Mouse (Mus musculus) frontal cortex, postnatal 25 days (tissue): Measurements from ENCODE around the gene Bpi.
A peak's percentile ranks its signal among the peaks of the same experiment; 100 is the strongest.

Experiments
- DNase-seq, 2 experiments: peaks; one replicate each; pipeline ENCODE4 v3.0.0; 2022; ENCODE audit warnings: low spot score in 2 of 2

Bpi gene

DNA sequence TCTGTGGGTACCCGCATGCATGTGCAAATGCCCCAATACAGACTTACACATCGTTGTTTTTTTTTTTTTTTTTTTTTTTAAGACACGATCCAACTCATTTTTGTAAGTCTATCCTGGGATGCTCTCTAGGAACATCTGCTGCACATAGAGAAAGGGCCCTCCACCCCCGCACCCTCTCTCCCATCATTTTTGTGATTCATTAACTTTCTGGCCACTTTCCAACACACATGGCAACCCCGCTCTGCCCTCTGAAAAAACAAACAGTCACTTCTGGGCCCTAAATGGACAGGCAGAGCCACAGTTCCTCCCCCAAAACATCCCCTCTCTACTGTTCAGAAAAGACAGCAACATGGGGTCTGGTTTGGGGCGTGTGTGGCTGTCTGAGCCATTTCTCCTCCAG, 27.8 kb downstream of the Bpi start:
- no peak for DNase-seq

DNA sequence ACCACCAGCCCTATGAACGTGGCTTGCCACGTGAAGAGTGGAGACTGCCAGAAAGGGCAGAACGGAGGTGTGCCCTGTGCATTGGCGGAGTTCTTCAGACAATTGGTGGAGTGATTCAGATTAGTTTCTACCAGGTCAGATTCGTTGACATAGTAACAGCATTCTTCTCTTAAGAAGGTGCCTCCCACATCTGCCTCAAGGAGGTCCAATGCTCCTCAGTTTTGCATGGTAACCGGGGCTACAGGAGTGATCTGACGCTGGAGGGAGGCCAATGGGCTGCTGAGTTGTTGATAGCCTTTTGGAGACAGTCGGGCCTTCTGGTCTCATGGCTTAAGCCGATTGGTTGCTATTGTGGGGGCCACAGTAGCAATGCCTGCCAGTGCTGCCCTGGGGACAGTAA, 37.8 kb downstream of the Bpi start:
- DNase-seq, result no peak

DNA sequence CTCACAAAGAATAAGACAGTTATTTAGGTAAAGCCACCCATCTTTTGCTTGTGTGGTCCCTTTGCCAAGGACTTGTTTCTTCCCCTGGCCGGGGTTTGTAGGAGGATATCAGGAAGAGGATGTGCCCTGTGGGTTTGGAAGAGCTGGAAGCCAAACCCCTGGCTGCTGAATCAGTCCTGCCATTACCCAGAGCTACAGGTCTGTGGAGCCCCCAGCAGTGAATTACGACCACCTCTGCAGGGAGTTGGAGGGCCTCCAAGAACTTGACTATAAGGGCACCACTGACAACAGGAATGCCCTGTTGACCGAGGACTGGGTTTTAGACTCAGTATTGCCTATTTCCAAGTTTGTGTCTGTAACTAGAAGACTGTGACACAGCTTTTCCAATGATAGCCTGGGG, 41.3 kb downstream of the Bpi start:
- DNase-seq, result no peak

DNA sequence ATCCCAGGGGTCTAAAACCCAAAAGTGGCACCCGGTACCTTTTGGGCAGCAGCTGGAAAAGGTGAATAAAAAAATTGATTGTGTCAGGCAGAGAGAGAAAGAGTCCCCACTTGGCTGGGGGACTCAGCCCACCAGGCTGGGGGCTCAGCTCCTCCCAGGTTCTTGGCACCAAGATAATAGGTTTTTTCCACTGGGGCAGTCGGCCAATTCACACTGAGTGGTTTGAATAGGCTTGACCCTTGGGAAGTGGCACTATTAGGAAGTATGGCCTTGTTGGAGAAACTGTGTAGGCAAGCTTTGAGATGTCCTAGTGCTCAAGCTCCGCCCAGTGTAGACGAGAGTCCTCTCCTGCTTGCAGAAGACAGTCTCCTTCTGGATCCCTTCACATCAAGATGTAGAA, 41.8 kb downstream of the Bpi start:
- no peak for DNase-seq

DNA sequence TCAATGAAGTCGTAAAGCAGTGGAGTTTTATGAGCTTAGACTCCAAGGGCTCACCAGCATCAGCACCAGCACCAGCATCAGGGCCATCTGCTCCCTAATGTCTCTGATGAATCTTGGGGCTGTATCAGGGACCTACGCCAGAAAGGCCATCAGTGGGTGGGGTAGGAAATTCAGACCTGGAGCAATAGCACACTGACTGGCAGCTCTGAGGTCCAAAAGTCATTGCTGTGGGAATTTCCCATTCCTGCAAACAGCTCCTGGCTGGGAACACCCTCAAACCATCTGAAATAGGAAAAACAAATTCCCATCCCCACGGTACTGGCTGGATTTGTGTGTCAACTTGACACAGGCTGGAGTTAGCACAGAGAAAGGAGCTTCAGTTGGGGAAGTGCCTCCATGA, 44.9 kb downstream of the Bpi start:
- DNase-seq, result no peak

DNA sequence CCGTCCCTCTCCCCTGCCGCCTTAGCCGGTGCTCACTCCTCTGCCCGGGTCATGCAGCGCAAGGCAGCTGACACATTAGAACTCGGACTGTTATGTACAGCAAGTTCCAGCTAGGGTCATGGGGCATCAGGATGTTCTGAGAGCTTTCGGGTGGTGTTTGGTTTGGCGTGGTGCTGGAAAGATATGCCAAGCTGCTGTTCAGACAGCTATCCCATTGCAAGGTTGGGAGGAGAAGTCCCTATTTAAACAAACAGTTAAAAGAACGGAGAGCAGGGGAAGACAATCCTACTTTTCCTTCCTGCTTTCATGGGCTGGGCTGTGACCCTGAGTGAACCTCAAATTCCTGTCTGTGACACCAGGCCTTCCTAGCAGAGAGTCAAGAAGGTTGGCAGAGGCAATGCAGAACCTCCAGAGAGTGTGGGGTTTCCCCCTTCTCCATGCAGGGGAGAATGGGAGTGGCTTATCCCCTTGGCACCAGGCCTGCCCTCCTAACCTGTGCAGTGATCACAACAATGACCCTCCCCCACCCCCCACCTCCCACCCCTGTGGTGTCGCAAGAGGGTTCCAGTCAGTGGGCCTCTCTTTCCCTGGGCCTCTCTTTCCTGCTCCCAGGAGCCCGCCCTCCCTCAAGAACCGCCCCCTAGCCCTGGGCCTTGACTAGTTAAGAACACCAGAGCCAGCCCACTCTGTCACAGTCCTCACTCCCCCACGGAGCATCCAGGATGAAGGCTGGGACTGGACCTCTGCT, 48.2 kb downstream of the Bpi start, which contains the start of gene Lbp:
Gene Lbp, plus strand, starts transcription at position 546 of the 748 bp plus-strand sequence.
- no peak for DNase-seq

DNA sequence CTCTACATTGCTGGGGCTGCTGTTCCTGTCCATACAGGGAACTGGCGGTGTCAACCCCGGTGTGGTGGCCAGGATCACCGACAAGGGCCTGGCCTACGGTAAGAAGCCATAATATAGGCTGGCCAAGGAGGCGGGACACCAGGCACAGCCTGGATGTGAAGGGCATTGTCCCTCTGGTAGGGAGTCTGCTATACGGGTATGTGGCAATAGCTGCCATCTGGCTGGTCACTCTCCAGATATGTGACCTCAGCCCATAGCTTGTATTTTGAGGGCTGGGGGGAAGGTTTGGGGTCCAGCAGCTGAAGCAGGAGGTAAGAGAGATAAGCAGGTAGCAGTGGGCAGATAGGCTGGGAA, 48.8 kb downstream of the Bpi start:
- no peak for DNase-seq

DNA sequence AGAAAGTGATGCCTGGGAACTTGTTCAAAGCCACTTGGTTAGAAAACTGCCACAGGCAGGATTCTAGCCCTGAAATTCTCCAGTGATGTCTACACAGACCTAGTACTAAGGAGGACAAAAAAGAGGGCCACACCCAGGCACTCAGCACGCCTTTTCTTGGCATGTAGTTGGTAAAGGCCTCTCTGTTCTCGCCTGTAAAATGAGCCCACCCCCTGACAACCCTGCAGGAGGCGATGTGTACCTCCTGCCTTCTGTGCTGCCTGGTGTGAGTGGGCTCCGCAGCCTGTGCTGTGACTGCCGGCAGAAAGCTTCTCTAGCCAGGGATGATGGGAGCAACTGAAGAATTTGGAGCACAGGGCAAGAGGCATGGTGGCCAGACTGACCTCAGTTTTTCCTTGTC, 50.4 kb downstream of the Bpi start:
- DNase-seq, result no peak

DNA sequence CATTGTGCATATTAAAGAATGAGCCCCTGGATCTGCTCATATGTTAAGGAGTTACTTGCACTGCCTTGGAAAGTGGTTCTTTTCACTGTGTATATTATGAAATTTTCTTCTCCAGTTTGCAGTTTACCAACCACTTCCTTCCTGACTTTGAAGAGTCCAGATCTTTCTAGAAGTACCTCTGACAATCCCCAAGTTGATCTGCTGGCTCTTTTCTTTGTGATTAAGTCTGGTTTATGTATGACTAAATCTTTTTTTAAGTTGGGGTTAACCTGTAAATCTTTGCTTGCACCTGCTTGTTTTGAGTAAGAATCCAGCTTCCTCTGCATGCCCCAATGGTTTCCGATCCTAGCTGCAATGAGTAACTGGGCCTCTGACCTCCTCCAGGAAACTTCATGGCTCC, 55.2 kb downstream of the Bpi start:
- DNase-seq, result no peak

DNA sequence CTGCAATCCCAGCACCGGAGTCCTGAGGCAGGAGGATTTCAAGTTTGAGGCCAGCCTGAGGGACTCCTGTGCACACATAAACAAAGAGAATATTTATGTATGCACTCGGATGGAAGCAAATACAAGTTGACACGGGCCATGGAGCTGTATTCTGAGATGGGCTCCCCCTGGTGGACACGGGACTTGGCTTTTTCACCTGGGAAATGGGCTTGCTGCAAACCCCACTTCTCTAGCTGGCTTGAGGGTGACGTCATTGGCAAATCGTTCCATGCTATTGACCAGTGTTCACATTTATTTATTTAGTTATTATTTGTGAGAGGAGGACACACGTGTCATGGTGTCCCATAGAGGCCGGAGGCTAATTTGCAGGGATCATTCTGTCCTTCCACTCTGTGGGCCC, 58.5 kb downstream of the Bpi start:
- DNase-seq, result no peak

DNA sequence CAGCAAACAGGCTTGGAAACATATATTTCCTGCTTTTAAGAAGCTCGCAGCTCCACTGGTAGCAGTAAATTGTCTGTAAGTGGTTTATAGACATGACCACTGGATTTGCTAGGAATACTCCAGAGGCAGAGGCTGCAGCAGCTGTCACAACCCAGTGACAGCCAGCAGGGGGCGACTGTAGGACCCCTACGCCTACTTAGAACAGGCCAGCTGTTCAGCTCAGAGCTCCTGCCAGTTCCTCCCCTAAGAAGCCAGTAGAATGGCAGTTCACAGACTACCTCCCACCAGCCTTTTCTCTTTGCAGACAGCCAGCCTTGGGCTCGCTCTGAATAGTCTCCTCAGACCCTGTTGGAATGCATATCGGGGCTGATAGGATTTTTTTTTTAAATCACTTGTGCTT, 59.1 kb downstream of the Bpi start:
- peak; percentile 46 to 52 for DNase-seq

DNA sequence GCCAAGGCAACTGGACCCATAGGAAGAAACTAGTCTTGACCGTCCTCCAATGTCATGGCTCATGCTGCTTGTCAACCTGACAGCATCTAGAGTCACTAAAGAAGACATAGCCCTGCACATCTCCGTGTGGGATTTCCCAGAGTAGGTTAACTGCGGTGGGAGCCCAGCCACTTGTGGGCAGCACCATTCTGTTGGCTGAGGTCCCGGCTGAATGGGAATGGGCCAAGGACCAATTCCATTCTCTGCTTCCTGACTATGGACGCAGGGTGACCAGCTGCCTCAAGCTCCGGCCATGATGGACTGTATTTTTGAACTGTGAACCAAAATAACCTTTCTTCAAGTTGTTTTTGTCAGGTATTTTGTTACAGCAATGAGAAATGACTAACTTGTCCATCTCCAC, 63.7 kb downstream of the Bpi start:
- DNase-seq, result no peak

DNA sequence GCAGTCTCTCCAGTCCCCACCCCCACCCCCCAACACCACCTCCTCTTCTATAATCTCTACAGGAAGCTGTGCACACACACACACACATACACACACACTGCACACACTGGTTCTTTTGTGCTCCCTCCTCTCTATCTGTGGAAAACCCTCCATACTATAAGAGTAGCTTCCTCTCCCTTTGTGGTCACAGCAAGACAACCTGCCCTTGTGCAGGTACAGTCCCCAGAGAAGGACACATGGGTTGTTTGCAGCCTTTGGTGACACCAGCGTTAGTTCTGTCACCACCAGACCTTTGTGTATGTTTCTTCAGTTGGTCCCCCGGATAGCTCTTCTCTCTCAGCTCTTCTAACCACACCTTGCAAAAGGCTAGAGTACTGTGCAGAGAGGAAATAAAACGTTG, 65.0 kb downstream of the Bpi start:
- no peak for DNase-seq

DNA sequence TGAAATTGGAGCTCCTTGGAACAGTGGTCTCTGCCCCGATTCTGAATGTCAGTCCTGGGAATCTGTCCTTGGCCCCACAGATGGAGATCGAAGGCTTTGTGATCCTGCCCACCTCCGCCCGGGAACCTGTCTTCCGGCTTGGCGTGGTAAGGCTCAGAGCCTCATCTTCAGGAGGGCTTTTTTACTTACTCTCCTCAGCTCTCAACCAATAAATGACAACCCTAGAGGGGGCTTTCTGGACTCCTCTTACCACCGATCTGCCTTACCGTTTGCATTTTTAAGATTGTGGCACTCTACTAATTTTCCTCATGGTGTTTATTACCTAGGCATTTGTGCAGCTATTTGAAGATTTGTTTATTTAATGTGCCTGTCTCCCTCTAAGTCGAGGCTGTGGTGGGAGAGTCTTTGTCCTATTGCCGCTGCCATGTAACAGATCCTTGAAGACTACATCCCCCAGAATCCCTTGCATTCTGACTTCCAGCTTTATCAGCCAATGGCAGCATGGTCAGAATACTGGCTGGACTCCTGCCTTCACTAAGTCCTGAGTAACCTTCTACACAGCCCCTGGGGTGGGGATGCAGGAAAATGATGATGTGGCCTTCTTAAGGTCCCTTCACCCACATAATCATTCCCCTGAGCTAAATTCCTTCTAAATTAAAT, 66.8 kb downstream of the Bpi start:
- DNase-seq, result no peak

DNA sequence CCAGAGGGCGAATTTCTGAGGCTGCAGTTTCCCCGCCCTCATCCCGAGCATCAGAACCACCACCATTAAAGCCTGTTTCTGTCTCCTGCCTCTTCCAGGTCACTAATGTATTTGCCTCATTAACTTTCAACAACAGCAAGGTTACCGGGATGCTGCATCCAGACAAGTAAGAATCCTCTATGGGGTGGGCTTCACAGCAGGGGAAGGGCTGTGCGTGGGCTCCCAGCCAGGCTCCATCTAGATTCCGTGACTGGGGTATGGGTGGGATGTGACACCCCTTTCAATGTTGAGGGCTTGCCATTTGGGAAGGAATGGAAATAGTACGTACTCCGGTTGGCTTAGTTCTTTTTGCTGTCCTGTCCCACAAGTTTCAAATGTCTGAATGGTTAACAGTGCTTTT, 67.7 kb downstream of the Bpi start:
- DNase-seq, result no peak
